Mouse (Mus musculus) heart, embryonic 16.5 days (tissue): ENCODE results near the gene Dhrs7b. TPM values are rescaled to one million over a fixed set of nuclear protein-coding genes. Genes with fewer than 3 reads are reported as not detected.
"Not testable (repeated sequence)": the region's sequence is repeated elsewhere in the genome, so short reads cannot be mapped to it uniquely, and the experiment has no call there.

ENCODE experiments used
- ATAC-seq: fragments of 200-750 bp; cut with Nextera tagmentation; replicated peaks from 2 replicates; pipeline ENCODE4 v1.8.0; 2017; ENCODE audit warnings: moderate number of reproducible peaks; ENCODE audit not compliant: insufficient read depth, low FRiP score; ENCODE audit errors: extremely low read depth
- H3K27ac ChIP-seq: fragments of 300-500 bp; sonication (generic); 2 replicates; pipeline ENCODE4 v1.5.1; 2014; ENCODE audit warnings: mild to moderate bottlenecking, low read length, control low read depth, moderate library complexity
- H3K27me3 ChIP-seq: fragments of 300-500 bp; sonication (generic); 2 replicates; pipeline ENCODE4 v1.6.1; 2014; ENCODE audit warnings: low read length, mixed read lengths; ENCODE audit not compliant: control insufficient read depth, insufficient read depth
- H3K36me3 ChIP-seq: fragments of 300-500 bp; sonication (generic); 2 replicates; pipeline ENCODE4 v1.6.1; 2014; ENCODE audit not compliant: control insufficient read depth, insufficient read depth
- H3K4me1 ChIP-seq: fragments of 300-500 bp; sonication (generic); 2 replicates; pipeline ENCODE4 v1.6.1; 2014; ENCODE audit warnings: low read length, mixed read lengths; ENCODE audit not compliant: control insufficient read depth, insufficient read depth
- H3K4me2 ChIP-seq: fragments of 300-500 bp; sonication (generic); 2 replicates; pipeline ENCODE4 v1.6.1; 2014; ENCODE audit warnings: low read depth, mild to moderate bottlenecking, control low read depth, low read length
- H3K4me3 ChIP-seq: fragments of 300-500 bp; sonication (generic); 2 replicates; pipeline ENCODE4 v1.5.1; 2014; ENCODE audit warnings: mild to moderate bottlenecking, control low read depth, low read length
- H3K9ac ChIP-seq: fragments of 300-500 bp; sonication (generic); 2 replicates; pipeline ENCODE4 v1.6.1; 2014; ENCODE audit warnings: low read length, control low read depth
- H3K9me3 ChIP-seq: fragments of 300-500 bp; sonication (generic); replicated peaks from 2 replicates; pipeline ENCODE4 v1.6.1; 2016; ENCODE audit warnings: low read length; ENCODE audit not compliant: control insufficient read depth
- WGBS: fragments of 180-500 bp; shearing (Covaris S2); extraction: QIAGEN DNeasy Blood & Tissue Kit; methylation state at CpG from one replicate; pipeline ENCODE4 v1.1.7; 2014; 5-methylcytosine and 5-hydroxymethylcytosine counted together
- polyA plus RNA-seq: library from polyadenylated mRNA; unstranded; fragments of >200 nt; fragmentation: Nextera tagmentation; extraction: Ambion mirVana; gene quantifications from 2 replicates; pipeline ENCODE4 v1.2.1, GENCODE M21; 2015

The Dhrs7b gene
- polyA plus RNA-seq, 1 experiment from 2014 or later, result 29.9 TPM

- peak within 1 kb of the TSS; percentile 97 for H3K4me3 ChIP-seq
- H3K4me2 ChIP-seq, result peak within 1 kb of the TSS; percentile 83
- H3K9ac ChIP-seq, result peak within 1 kb of the TSS; percentile 97
- H3K27ac ChIP-seq, result peak within 1 kb of the TSS; percentile 99
- ATAC-seq, result peak; percentile 98
- no peaks in the 10 kb centered on the region for H3K36me3 ChIP-seq
- peaks cover 45% of the 10 kb centered on the region for H3K4me1 ChIP-seq
- H3K27me3 ChIP-seq, result no peaks in the 10 kb centered on the region
- under 1% methylated on average over 62 of the region's 62 CpGs for WGBS
- H3K9me3 ChIP-seq, result no peaks in the 10 kb centered on the region
Observed at GRCm38 (mm10) chr11:60878675-60879294, 48.4 kb downstream of the Dhrs7b start, which contains the start of gene Tmem11. Tmem11 (minus strand) TSS chr11:60879272.

- no peak for ATAC-seq
- peak overlapping the region; percentile 70 for H3K4me2 ChIP-seq
- no peaks in the 10 kb centered on the region for H3K9me3 ChIP-seq
- H3K4me1 ChIP-seq, result peaks cover 44% of the 10 kb centered on the region
- 2% methylated on average over 11 of the region's 11 CpGs for WGBS
- no peaks in the 10 kb centered on the region for H3K36me3 ChIP-seq
- H3K9ac ChIP-seq, result peak overlapping the region; percentile 97
- H3K27ac ChIP-seq, result peak overlapping the region; percentile 99
- H3K27me3 ChIP-seq, result no peaks in the 10 kb centered on the region
- peak overlapping the region; percentile 97 for H3K4me3 ChIP-seq
Observed at GRCm38 (mm10) chr11:60879423-60879822, 49.0 kb downstream of the Dhrs7b start.

- Histone ChIP-seq H3K4me1 (peaks cover 35% of the 10 kb centered on the region), H3K9ac (no peak overlapping the region), H3K9me3 (no peaks in the 10 kb centered on the region), H3K4me2 (no peak overlapping the region), H3K4me3 (no peak overlapping the region), H3K27ac (no peak overlapping the region), H3K36me3 (no peaks in the 10 kb centered on the region), H3K27me3 (no peaks in the 10 kb centered on the region)
- no peak for ATAC-seq
- 92% methylated on average over 4 of the region's 4 CpGs for whole genome bisulfite sequencing
Observed at GRCm38 (mm10) chr11:60880559-60880958, 50.1 kb downstream of the Dhrs7b start.

DNA sequence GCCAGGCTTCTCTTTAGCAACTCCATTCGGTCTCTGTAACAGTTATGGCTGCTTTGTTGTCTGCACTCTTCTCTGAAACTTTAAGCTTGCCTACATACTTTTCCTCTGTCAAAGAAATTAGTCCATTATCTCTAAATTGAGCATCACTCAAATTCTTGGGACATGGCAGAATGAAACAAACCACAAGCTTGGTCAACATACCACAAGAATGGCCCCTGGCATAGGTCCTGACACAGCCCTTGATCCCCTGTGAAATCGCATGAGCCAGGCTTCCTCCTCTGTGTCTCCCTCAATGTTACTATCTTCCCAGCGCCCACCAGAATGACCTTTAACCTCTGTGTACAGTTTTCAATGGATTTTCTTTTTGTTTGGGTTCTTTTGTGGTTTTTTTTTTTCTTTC, 52.0 kb downstream of the Dhrs7b start:
- Histone ChIP-seq H3K9me3 (no peaks in the 10 kb centered on the region), H3K4me3 (no peak overlapping the region), H3K9ac (no peak overlapping the region), H3K36me3 (no peaks in the 10 kb centered on the region), H3K4me1 (peaks cover 17% of the 10 kb centered on the region), H3K27ac (no peak overlapping the region), H3K4me2 (no peak overlapping the region), H3K27me3 (no peaks in the 10 kb centered on the region)
- no peak for ATAC-seq
- WGBS, result 70% methylated on average over 3 of the region's 3 CpGs

DNA sequence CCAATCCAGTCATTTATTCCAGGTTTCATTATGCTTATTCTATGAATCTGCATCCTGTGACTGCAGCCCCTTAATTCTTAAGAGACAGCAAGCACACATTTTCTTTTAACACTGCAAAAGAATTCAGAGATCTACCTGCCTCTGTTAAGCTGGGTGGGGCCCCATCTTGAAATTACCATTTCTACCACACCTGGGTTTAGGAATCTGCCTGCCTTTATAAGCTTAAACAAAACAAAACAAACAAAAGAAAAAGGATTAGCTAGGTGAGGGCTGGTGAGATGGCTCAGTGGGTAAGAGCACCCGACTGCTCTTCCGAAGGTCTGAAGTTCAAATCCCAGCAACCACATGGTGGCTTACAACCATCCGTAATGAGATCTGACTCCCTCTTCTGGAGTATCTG, 56.6 kb downstream of the Dhrs7b start:
- not testable (repeated sequence) for ATAC-seq, H3K9ac ChIP-seq, H3K27ac ChIP-seq, H3K4me1 ChIP-seq, H3K36me3 ChIP-seq, H3K4me3 ChIP-seq, H3K9me3 ChIP-seq, H3K4me2 ChIP-seq, H3K27me3 ChIP-seq
- WGBS, result 95% methylated on average over 2 of the region's 3 CpGs

DNA sequence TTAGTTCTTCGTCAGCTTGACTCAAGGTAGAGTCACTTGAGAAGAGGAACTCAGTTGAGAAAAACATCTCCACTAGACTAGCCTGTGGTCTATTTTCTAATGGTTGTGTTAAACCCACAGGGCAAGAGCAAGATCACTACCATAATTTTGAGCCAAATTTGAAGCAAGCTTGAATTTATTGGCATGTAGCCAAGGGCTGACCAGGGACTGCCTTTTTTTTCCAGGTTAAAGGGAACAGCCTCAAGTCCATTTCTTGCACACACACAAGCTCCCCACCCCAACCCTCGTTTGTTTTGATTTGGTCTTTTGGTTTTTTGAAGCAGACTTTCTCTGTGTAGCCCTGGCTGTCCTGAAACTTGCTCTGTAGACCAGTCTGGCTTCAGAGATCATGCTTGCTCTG, 59.4 kb downstream of the Dhrs7b start:
- ATAC-seq, result no peak
- Histone ChIP-seq H3K4me3 (no peak overlapping the region), H3K9me3 (no peaks in the 10 kb centered on the region), H3K4me2 (no peak overlapping the region), H3K36me3 (no peaks in the 10 kb centered on the region), H3K27me3 (no peaks in the 10 kb centered on the region), H3K4me1 (peaks cover 3% of the 10 kb centered on the region; the same call in 1 of the 2 replicates), H3K9ac (no peak overlapping the region), H3K27ac (no peak overlapping the region)
- 70% methylated on average over 2 of the region's 2 CpGs for WGBS

GRCm38 (mm10) chr11:60890286-60890685, 59.9 kb downstream of the Dhrs7b start:
- Histone ChIP-seq H3K9ac (no peak overlapping the region), H3K4me2 (no peak overlapping the region), H3K36me3 (no peaks in the 10 kb centered on the region), H3K27ac (no peak overlapping the region), H3K27me3 (no peaks in the 10 kb centered on the region), H3K9me3 (no peaks in the 10 kb centered on the region), H3K4me1 (peaks cover 3% of the 10 kb centered on the region; the same call in 1 of the 2 replicates), H3K4me3 (no peak overlapping the region)
- WGBS, result 65% methylated on average over 6 of the region's 6 CpGs
- ATAC-seq, result no peak

DNA sequence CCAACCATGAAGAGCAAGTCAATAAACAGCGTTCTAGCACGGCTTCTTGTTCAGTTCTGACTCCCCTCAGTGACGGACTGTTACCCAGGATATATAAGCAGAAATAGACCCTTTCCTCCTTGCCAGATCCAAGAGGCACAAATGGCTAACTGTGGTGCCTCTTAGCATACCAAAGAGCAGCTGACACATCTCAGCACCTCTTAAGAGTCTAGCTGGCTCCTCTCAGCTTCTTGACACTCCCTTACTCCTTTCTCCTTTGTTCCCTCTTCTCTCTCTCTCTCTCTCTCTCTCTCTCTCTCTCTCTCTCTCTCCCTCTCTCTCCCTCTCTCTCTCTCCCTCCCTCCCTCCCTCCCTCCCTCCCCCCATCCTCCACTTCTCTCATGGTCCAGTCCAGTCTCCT, 60.3 kb downstream of the Dhrs7b start:
- no peaks in the 10 kb centered on the region for H3K27me3 ChIP-seq
- no peak overlapping the region for H3K4me2 ChIP-seq
- no peak overlapping the region for H3K9ac ChIP-seq
- no peak overlapping the region for H3K27ac ChIP-seq
- H3K4me3 ChIP-seq, result no peak overlapping the region
- no peaks in the 10 kb centered on the region for H3K9me3 ChIP-seq
- 50% methylated on average over 3 of the region's 3 CpGs for WGBS
- H3K36me3 ChIP-seq, result no peaks in the 10 kb centered on the region
- peaks cover 7% of the 10 kb centered on the region; the same call in 1 of the 2 replicates for H3K4me1 ChIP-seq
- ATAC-seq, result no peak

GRCm38 (mm10) chr11:60895915-60896314, 65.5 kb downstream of the Dhrs7b start:
- Histone ChIP-seq H3K9ac (no peak overlapping the region), H3K4me1 (peaks cover 5% of the 10 kb centered on the region; the same call in 1 of the 2 replicates), H3K27ac (0 out of 2 replicates have a peak overlapping the region, but pooled peaks have one; percentile 4), H3K36me3 (no peaks in the 10 kb centered on the region), H3K4me3 (no peak overlapping the region), H3K4me2 (no peak overlapping the region), H3K9me3 (no peaks in the 10 kb centered on the region), H3K27me3 (no peaks in the 10 kb centered on the region)
- ATAC-seq, result no peak
- 15% methylated on average over 4 of the region's 4 CpGs for WGBS
